Mouse (Mus musculus) monocyte, adult 5-6 weeks (primary cell): ENCODE data around the gene Smco4. TPM values are rescaled to one million over a fixed set of nuclear protein-coding genes. Genes with fewer than 3 reads are reported as not detected.

Source experiments
- ATAC-seq: fragments of 153-309, 156-312 bp; replicated peaks from 2 replicates; pipeline ENCODE4 v1.8.0; 2017; ENCODE audit warnings: mild to moderate bottlenecking; ENCODE audit not compliant: low TSS enrichment, insufficient number of reproducible peaks, severe bottlenecking, poor library complexity, low FRiP score
- total RNA-seq: library from RNA; stranded (forward); fragments of 200-1000, 200-491, 200-594 nt; gene quantifications from 3 replicates; pipeline ENCODE4 v1.2.3, GENCODE M21; 2017

Smco4 gene
- total RNA-seq, 1 experiment from 2014 or later: 1.8 TPM

DNA sequence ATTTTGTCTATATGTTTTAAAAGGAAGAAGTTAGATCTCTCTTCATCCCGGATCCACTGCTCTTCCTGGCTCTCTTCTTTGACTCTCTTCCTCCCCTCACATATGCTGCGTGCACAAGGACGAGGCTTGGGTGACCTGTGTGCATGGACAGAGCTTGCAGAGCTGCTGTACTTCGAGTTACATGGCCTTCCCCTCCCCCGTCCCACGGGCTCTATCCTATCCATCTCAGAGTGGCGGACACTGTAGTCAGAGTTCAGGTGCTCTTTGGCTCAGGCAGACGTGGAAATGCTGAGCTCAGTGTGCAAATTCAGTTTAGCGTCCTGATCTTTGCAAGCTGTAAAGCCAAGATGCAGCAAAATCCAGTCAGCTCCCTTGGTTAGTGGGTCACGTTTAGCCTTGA is 10.1 kb downstream of the Smco4 start:
- ATAC-seq: no peak

DNA sequence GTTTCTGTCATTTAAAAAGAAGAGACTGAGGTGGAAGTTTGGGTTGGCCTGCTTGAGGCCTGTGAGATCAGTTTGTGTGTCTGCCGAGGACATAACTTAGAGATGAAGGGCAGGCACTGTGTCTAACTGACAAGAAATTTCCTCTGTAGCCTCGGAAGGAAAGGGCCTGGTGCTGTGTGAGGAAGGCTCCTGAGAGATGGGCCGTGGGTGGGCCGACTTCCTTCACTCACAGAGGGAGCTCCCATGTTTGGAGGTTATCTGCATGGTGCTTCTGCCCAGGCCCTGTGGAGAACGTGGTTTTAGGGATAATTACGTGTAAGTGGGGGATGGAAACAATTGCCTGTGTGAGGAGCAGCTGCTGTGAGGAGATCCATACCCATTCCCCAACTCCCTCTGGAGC is 10.6 kb downstream of the Smco4 start:
- no peak for ATAC-seq

DNA sequence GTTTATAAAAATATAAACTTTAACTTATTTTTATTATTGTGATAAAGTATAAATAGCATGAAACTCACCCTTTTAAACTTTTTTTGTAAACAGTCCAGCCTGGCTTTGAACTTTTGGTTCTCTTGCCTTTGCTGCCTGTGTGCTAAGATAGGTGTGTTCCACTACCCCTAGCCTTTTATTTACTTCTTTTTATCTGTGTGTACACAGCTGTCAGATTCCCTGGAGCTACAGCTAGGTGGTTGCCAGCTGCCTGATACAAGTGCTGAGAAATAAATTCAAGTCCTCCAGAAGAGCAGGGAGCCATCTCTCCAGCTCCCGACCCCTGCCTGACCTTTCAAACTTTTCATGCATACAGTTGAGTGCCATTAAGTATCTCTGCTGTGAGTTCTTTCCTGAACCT is 12.1 kb downstream of the Smco4 start:
- ATAC-seq: no peak

DNA sequence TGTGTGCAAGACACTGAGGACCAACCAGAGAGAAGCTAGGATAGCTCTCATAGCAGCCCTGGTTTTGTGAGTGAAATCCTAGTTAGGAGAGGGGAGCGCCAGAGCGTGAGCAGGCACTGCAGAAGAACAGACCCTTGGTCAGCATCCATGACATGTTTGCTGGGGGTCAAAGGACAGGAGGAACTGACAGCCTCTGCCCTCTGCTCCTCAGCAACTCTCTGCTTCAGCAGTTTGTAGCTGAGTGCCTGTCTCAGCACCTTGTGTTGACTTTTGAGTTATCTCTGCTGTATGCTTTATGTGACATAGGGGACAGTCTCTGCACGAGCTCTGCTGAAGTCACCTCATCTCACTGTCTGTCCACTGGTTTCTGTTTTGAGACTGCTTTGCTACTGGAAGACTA is 13.6 kb downstream of the Smco4 start:
- no peak for ATAC-seq

DNA sequence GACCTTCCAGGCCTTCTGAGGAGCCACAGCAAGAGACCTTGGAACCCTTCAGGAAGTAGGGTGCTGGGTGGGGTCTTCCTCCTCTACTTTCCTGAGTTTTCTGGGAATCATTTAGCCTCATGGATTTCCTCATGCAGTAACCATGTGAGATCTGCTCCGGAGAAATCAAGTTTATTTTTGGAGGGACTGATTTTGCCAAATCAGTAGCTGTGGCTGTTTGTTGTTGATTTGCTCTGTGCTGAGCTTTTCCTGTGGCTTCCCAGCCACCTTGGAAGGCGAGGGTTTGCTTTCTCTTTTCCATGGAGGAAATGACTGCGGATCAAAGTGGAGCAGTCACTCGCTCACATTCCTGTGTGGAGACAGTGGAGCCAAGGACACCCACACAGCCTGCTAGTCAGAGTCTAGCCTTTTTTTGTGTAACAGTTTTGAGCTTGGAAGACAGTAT is 14.2 kb downstream of the Smco4 start:
- no peak for ATAC-seq

DNA sequence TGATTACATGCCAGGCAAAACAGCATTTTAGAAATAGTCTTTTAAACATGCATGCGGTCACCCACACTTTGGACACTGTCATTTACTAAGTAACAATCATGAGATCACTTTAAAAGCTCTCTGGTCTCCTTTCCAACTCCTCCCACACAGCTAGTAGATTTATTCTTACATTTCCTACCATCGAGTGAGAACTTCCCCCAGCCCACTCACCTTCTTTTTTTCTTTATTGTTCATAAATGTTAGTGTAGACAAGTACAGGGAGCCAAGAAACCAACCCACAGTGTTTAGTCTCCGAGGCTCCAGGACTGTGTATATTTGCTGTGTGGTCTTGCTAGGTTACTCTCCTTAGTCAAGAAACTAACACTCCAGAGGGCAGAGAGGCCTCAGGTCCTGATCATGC is 16.1 kb downstream of the Smco4 start:
- ATAC-seq: no peak

DNA sequence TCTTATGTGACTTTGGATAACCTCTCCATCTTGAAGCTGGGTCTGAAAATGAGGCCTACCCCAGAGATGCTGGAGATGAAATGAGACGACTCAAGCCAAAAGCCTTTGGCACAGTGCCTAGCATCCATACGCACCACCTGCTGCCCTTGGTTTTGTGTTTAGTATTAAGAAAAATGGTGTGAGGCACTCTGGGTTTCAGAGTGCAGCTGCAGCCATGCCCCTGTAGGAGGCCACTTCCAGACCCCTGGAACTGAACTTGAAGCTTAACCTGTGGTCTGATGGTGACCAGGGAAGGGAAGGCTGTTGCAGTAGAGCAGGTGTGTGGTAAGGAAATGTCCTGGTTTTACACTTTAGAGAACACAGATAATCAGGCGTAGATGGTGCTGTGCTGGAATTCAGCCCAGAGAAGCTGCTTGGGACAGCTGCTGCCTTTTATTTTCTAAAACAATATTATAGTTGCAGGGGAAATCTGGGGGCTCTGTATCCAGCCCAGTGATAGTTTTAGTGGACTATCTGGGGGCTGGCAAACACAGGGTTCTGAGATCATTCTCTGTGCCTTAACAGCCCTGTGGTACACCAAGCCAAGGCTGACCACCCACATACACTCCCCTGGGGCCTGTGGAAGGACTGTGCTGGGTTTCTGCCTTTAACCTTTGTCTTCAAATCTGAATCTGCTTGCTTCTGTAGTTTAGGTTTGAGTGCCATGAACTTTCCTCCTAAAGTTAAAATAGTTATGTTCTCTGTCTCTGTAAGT is 17.5 kb downstream of the Smco4 start:
- no peak for ATAC-seq

DNA sequence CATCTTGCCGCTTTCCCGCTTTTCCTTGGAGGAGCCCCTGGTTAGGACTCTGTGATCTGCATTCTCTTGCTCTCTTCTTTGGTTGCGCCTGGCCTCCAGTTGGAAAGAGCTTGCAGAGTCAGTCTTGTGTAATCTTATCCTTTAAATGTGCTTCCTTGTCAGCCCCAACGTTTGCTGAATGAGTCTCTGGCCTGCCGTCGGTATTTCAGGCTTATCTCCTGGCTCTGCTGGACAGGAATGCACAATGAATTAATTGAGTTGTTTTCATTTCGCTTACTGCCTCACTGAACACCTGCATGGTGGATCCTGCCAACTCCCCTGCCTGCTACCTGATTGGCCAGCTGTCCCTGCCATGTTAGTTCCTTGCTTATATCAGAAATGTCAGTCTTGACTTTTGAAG is 19.7 kb downstream of the Smco4 start:
- no peak for ATAC-seq

DNA sequence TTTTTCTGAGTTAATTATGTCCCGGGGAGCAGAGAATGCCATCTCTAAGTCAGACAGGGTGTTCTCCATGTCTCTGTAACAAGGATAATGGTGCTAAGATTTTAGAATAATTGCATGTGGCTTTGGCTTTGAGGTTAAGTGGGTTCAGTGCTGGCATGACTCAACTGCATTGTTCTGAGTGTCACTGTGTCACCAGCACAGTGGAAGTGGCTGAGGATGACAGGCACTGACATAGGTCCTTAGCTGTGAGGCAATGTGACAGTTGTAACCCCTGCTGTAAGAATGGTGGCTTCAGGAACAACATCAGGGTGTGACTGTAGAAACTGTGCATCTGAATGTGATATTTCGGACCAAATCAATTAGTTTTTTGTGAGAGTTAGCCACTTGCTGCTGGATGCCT is 22.8 kb downstream of the Smco4 start:
- no peak for ATAC-seq

DNA sequence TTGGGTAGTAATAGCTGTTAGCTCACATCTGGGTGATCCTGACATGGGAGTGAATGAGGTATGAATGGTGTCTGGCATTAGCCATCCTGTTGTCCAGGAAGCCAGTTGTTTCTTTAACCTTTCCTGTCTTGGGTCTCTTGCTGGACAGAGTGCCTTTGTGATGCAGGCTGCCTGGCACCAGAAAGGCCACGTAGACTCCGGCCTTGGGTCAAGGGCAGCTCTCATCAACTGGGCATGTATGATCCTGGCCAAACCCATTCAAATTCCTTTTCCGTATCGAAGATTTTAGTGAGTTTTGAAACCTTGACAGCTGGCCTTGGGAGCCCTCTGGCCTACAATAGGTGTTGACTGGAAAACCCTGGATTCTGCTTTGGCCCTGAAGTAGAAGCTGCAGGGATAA is 24.7 kb downstream of the Smco4 start:
- ATAC-seq: no peak

DNA sequence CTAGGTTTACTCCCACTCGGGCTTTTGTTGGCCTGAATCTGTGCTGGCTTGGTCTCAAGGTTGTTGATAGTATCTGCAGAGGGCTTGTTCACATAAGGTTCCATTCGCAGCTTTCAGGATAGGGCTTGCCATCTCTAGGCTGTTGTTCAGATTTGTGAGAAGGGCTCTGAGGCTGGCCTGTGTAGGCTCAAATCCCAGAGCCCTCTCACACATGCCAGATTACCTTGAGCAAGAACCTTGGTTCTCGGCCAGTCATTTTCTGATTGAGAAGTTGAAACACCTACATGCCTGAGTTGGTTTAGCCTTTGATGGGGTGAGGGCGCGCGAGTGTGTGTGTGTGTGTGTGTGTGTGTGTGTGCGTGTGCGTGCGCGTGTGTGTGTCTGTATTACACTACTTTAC is 29.1 kb downstream of the Smco4 start:
- no peak for ATAC-seq

DNA sequence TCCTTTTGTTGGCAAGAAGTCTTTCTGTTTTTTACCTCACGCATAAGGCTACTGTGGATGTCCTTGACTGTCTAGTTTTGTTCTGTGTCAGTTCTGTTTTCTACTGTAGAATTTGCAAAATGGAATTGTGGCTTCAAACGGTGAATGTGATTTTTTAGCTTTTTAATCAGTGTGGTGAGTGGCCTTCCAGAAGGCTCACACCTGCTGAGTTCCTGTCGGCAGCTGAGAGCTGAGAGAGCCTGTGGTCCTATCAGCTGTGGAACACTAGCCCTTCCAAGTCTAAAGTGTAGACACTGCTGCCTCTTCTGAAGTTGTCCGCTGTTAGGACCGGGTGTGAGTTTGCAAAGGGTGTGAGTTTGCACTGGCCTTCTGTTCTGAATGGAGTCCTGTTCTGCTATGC is 29.7 kb downstream of the Smco4 start:
- ATAC-seq: no peak

DNA sequence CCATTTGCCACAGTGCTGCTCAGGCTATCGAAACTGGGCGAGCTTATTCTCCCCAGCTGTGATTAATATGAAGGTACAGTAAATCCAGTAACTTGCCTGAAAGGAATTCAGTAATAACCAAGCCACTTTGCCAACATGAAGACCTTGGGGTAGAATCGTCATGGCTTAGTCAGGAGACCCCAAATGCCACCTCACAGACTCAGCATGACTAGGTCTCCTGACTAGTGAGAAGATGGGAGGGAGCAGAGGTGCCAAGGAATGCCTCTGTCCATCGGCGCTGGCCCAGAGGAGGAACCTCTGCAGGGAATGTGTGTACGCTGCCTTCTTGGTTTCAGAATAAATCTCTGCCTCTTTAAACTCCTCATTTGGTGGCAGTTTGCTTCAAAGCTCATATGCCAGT is 30.4 kb downstream of the Smco4 start:
- ATAC-seq: no peak

DNA sequence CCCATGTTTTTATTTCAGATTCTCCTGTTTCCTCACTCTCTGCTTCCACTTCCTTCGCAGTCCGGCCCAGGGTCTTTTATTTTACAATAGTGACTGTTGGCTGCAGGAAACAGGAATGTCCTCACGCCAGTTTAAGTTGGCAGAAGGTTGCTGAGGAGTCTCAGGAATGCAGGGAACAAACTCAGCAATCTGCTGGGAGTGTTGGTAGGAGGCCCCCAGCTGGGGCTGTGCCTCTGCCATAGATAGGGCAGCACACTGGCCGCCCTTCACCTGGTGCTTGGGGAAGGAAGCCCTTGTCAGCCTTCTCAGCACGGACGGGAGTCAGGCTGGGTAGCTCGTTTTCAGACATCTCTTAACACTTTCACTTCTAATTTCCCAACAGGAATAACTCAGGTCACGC is 32.0 kb downstream of the Smco4 start:
- no peak for ATAC-seq

DNA sequence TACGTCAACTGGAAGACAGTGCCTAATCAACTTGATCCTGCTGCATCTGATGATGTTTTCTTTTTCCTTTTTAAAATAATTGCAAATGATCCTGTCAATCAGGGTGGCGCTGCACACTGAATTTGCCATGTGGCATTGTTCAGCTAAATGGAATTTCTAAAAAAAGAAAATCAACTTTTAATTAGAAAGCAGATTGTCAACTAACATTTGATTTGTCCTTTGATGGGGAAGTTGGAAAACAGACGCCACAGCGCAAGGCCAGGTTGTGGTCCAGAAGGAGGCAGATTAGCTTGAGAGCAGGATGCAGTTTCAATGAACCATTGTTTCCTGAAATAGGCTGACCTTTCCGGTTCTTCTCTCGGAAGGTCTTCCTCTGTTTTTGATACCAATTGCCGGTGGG is 33.3 kb downstream of the Smco4 start:
- no peak for ATAC-seq

DNA sequence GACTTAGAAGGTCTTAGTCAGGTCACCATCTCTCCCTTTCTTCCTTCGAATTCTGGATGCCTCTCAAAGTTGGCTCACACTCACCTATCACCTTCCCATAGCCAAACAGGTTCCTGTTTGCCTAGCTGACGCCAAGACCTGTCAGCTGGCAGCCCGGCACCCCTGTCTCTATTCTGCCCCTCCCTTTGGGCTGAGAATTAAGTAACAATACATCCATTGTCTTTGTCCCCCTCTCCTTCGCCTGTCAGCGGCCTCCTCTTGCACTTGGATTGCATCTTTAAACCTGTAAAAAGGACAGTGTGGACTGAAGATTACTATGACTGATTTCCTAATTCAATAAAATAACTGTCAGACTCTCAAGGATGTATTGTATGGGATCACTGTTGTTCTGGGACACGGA is 34.6 kb downstream of the Smco4 start:
- no peak for ATAC-seq

DNA sequence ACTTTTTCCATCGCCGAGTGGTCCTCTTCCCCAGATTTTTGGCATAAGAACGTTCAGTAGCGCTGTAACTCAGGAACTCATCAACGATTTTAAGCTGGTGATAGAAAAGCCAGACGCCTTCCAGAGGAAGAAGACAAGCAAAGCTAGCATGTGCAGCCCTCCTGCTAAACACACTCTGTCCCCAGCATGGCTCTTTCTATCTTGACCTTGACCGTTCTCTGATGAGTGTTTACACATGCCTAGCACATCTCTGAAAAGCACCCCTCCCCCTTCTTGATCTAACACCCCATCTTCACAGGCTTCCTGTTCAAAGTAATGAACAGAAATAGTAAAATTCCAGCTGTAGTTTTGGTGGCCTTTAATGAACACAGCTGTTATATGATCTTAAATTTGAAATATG is 35.1 kb downstream of the Smco4 start:
- no peak for ATAC-seq

DNA sequence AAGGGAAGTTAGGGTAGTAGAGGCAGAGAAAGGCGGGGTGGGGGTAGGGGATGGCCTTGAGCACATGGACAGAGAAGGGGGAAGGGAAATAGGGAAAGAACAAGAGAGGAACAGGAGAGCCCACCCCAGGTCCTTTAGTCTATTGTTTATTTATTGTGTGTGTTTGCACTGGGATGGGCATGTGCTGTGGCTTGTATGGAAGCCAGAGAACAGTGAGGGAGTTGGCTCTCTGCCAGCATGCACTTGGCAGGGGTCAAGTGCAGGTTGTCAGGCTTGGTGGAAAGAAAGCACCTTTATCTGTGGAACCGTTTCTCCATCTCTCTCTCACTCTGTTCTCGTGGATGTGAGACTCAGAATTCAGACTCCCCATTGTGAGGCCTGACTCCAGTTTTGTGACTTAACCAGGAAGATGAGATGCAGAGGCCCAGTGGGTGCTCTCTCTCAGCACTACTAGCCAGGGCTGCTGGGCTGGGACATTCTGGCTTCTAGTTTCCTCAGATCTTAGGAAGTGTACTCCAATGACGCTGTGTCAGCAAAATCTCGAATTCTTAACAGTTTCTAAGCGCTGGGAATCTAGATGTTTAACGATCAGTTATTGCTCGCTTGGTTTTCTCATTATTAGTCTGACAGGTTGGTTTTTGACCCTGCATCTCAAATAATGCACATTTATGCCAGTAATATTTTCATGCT is 36.2 kb downstream of the Smco4 start:
- ATAC-seq: no peak

DNA sequence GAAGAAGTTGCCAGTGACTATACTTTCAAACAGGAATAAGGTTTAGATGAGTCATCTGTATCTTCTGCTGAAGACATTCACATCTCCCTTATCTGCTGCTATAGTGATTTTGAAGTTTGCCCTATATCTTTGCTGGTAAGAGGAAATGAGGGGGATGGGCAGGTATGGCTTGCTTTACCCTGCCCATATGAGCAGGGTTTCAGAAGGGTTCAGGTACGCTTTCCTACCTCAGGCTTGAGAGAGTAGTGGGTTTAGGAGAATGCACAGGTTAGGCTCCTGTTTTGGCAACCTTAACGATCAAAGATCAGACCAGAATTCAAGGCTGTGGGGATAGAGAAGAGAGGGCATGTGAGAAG is 36.7 kb downstream of the Smco4 start:
- no peak for ATAC-seq

DNA sequence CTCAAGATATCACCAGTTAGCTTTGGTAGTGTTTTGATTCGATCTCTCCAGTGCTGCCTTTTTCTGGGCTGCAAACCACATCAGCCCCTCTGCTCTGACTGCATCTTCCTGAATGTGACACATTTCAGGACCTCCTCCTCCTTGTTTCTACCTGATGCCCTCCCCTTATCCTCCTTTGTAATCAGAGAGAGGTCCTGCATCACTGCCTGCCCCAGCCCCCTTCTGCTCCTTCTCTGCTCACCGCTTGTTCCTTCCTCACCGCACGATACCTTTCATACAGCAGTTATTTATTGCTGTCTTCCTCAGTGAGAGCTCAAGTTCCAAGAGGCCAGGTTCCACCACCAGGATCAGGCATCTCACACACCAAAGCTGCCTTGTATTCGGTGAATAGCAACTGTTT is 38.0 kb downstream of the Smco4 start:
- no peak for ATAC-seq
